Mouse (Mus musculus) stomach, embryonic 16.5 days (tissue): ENCODE measurements around the gene Agpat4. TPM values are rescaled to one million over a fixed set of nuclear protein-coding genes. Genes with fewer than 3 reads are reported as not detected.
"Not testable (repeated sequence)": the region's sequence is repeated elsewhere in the genome, so short reads cannot be mapped to it uniquely, and the experiment has no call there.

ENCODE experiments used
- ATAC-seq: fragments of 200-750 bp; cut with Nextera tagmentation; 2 replicates; pipeline ENCODE4 v1.8.0; 2017; ENCODE audit warnings: moderate number of reproducible peaks, moderate TSS enrichment; ENCODE audit not compliant: insufficient read depth, low FRiP score
- H3K27ac ChIP-seq: fragments of 300-500 bp; sonication (generic); 2 replicates; pipeline ENCODE4 v1.5.1; 2014; ENCODE audit warnings: low read length
- H3K27me3 ChIP-seq: fragments of 300-500 bp; sonication (generic); 2 replicates; pipeline ENCODE4 v1.6.1; 2014; ENCODE audit warnings: low read length, control low read depth, mixed read lengths; ENCODE audit not compliant: control insufficient read depth, insufficient read depth
- H3K36me3 ChIP-seq: fragments of 300-500 bp; sonication (generic); 2 replicates; pipeline ENCODE4 v1.6.1; 2014; ENCODE audit warnings: low read length; ENCODE audit not compliant: control insufficient read depth, insufficient read depth
- H3K4me1 ChIP-seq: fragments of 300-500 bp; sonication (generic); 2 replicates; pipeline ENCODE4 v1.6.1; 2014; ENCODE audit warnings: low read length, control low read depth, mixed read lengths; ENCODE audit not compliant: control insufficient read depth, insufficient read depth
- H3K4me2 ChIP-seq: fragments of 300-500 bp; sonication (generic); 2 replicates; pipeline ENCODE4 v1.6.1; 2014; ENCODE audit warnings: low read depth, low read length, mixed read lengths
- H3K4me3 ChIP-seq: fragments of 300-500 bp; sonication (generic); replicated peaks from 2 replicates; pipeline ENCODE4 v1.5.1; 2014; ENCODE audit warnings: mild to moderate bottlenecking, low read length
- H3K9ac ChIP-seq: fragments of 300-500 bp; sonication (generic); 2 replicates; pipeline ENCODE4 v1.6.1; 2014; ENCODE audit warnings: low read length
- H3K9me3 ChIP-seq: fragments of 300-500 bp; sonication (generic); replicated peaks from 2 replicates; pipeline ENCODE4 v1.6.1; 2016; ENCODE audit warnings: low read length, control low read depth; ENCODE audit not compliant: control insufficient read depth
- WGBS: fragments of 180-500 bp; shearing (Covaris S2); extraction: QIAGEN DNeasy Blood & Tissue Kit; methylation state at CpG from one replicate; pipeline ENCODE4 v1.1.7; 2014; 5-methylcytosine and 5-hydroxymethylcytosine counted together
- polyA plus RNA-seq: library from polyadenylated mRNA; unstranded; fragments of >200 nt; fragmentation: Nextera tagmentation; extraction: Ambion mirVana; gene quantifications from 2 replicates; pipeline ENCODE4 v1.2.1, GENCODE M21; 2015

Agpat4 gene
- polyA plus RNA-seq, 1 experiment from 2014 or later, result 34.5 TPM

DNA sequence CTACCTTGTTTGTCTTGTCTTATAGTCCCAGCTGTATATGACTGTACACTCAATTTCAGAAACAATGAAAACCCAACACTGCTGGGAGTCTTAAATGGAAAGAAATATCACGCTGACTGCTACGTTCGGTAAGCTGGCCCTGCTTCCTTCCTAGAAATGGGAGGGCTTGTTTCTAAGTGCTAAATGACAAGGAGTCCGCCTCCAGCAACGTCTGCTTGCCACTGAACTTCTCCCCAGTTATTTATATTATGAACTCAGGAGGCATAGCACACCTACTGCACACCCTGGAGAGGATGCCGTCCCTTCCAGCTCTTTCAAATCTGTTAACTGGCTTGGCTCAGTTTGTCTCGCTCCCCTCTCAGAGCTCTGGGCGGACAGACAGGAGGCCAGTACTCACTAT lies 94.9 kb downstream of the Agpat4 start:
- 81% methylated on average over 8 of the region's 8 CpGs for WGBS
- no peaks in the 10 kb centered on the region for H3K9me3 ChIP-seq
- no peak overlapping the region for H3K27ac ChIP-seq
- peaks cover 9% of the 10 kb centered on the region; the same call in 1 of the 2 replicates for H3K36me3 ChIP-seq
- no peak overlapping the region for H3K4me2 ChIP-seq
- no peaks in the 10 kb centered on the region for H3K27me3 ChIP-seq
- ATAC-seq, result no peak
- H3K4me3 ChIP-seq, result no peak overlapping the region
- H3K4me1 ChIP-seq, result peaks cover 3% of the 10 kb centered on the region; the same call in 1 of the 2 replicates
- H3K9ac ChIP-seq, result no peak overlapping the region

DNA sequence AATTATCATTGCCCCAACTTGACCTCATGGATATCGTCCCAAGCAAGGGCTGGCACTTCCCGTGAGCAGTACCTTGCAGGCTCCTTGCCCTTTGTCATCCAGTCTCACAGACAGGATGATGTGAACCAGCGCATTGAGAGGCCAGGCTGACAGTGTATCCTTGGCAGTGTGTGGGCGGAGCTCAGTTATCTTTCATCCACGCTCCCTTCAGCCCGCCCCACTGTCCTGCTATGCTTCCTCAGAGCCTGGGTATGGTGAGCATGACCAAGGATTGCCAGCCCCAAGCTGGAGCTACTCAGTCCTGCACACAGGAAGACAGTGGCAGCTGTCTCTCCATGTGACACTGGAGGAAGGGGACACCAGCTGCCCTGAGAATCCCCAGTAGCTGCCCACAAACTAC lies 97.7 kb downstream of the Agpat4 start:
- Histone ChIP-seq H3K4me3 (no peak overlapping the region), H3K4me2 (no peak overlapping the region), H3K9ac (no peak overlapping the region), H3K36me3 (peaks cover 17% of the 10 kb centered on the region; the same call in 1 of the 2 replicates), H3K4me1 (no peaks in the 10 kb centered on the region), H3K9me3 (no peaks in the 10 kb centered on the region), H3K27ac (no peak overlapping the region), H3K27me3 (no peaks in the 10 kb centered on the region)
- ATAC-seq, result no peak
- 70% methylated on average over 6 of the region's 6 CpGs for WGBS

GRCm38 (mm10) chr17:12221926-12222325 lies 103.4 kb downstream of the Agpat4 start:
- H3K27me3 ChIP-seq, result no peaks in the 10 kb centered on the region
- H3K4me3 ChIP-seq, result no peak overlapping the region
- no peak overlapping the region for H3K9ac ChIP-seq
- no peaks in the 10 kb centered on the region for H3K9me3 ChIP-seq
- H3K4me2 ChIP-seq, result no peak overlapping the region
- H3K4me1 ChIP-seq, result no peaks in the 10 kb centered on the region
- WGBS, result 54% methylated on average over 6 of the region's 6 CpGs
- peaks cover 7% of the 10 kb centered on the region; the same call in 1 of the 2 replicates for H3K36me3 ChIP-seq
- no peak for ATAC-seq
- no peak overlapping the region for H3K27ac ChIP-seq

- H3K9me3 ChIP-seq, result no peaks in the 10 kb centered on the region
- no peak overlapping the region for H3K9ac ChIP-seq
- WGBS, result 62% methylated on average over 5 of the region's 5 CpGs
- H3K4me2 ChIP-seq, result no peak overlapping the region
- no peak for ATAC-seq
- no peak overlapping the region for H3K4me3 ChIP-seq
- H3K27me3 ChIP-seq, result no peaks in the 10 kb centered on the region
- H3K4me1 ChIP-seq, result no peaks in the 10 kb centered on the region
- H3K27ac ChIP-seq, result no peak overlapping the region
- H3K36me3 ChIP-seq, result peaks cover 7% of the 10 kb centered on the region; the same call in 1 of the 2 replicates
These were observed 105.2 kb downstream of the Agpat4 start for GRCm38 (mm10) chr17:12223682-12224081.

DNA sequence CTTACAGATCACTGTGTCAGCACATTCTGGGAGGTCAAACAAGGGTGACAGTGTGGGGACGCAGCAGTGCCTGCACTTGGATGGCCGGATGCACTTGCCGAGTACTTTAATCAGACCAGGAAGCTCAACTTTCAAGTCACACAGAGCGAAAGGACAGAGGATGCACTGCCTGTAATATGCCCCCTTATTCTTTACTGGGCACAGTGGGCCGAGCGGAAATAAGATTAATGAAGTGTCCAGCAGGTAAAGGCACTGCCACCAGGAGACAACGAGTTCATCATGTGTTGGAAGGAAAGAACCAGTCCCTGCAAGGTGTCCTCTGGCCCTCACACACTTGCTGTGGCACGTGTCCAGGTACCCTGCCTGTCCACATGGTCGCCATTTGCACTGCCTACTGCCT lies 105.6 kb downstream of the Agpat4 start:
- Histone ChIP-seq H3K4me3 (no peak overlapping the region), H3K27me3 (no peaks in the 10 kb centered on the region), H3K4me1 (no peaks in the 10 kb centered on the region), H3K36me3 (peaks cover 9% of the 10 kb centered on the region; the same call in 1 of the 2 replicates), H3K27ac (no peak overlapping the region), H3K9me3 (no peaks in the 10 kb centered on the region), H3K9ac (no peak overlapping the region), H3K4me2 (no peak overlapping the region)
- no peak for ATAC-seq
- WGBS, result 78% methylated on average over 9 of the region's 9 CpGs

DNA sequence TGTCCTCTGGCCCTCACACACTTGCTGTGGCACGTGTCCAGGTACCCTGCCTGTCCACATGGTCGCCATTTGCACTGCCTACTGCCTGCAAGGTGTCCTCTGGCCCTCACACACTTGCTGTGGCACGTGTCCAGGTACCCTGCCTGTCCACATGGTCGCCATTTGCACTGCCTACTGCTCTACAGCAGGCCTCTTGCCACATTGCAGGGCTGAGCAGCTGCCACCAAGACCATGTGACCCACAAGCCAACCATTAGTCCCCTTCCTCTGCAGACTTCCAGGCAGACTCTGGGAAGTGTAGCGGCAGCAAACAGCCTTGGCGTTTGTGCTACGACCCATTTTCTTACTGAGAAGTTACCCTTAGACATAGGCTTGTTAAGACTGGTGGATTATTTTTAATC lies 106.0 kb downstream of the Agpat4 start:
- H3K4me1 ChIP-seq, H3K27me3 ChIP-seq, H3K36me3 ChIP-seq, H3K9ac ChIP-seq, H3K4me2 ChIP-seq, H3K27ac ChIP-seq, H3K9me3 ChIP-seq, H3K4me3 ChIP-seq, ATAC-seq: not testable (repeated sequence)
- WGBS, result 83% methylated on average over 5 of the region's 7 CpGs

GRCm38 (mm10) chr17:12225227-12225626 lies 106.7 kb downstream of the Agpat4 start:
- Histone ChIP-seq H3K27me3 (no peaks in the 10 kb centered on the region), H3K4me3 (no peak overlapping the region), H3K4me1 (no peaks in the 10 kb centered on the region), H3K9me3 (no peaks in the 10 kb centered on the region), H3K9ac (no peak overlapping the region), H3K27ac (no peak overlapping the region), H3K4me2 (no peak overlapping the region), H3K36me3 (peaks cover 4% of the 10 kb centered on the region; the same call in 1 of the 2 replicates)
- 63% methylated on average over 1 of the region's 1 CpGs for WGBS
- ATAC-seq, result no peak

DNA sequence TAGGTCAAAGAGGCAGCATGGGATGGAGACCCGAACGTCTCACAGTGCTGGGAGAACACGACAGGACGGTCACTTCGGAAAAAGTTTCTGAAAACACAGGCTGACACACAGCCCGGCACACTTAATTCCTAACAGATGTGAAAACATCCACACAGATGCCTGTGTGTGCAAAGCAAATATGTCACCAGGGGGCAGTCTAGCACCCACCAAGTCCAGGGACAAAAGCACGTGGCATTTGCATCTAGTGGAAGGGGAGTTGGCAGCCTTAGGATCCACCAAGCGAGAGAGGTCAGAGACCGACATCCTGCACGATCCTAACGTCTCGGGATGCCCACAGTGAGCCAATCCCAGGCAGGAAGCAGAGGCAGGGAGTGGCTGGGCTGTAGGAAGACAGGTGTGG lies 108.0 kb downstream of the Agpat4 start:
- Histone ChIP-seq H3K4me2 (no peak overlapping the region), H3K4me1 (no peaks in the 10 kb centered on the region), H3K36me3 (peaks cover 4% of the 10 kb centered on the region; the same call in 1 of the 2 replicates), H3K4me3 (no peak overlapping the region), H3K9me3 (no peaks in the 10 kb centered on the region), H3K27ac (no peak overlapping the region), H3K9ac (no peak overlapping the region), H3K27me3 (no peaks in the 10 kb centered on the region)
- 58% methylated on average over 12 of the region's 12 CpGs for WGBS
- ATAC-seq, result no peak

GRCm38 (mm10) chr17:12228001-12228400 lies 109.5 kb downstream of the Agpat4 start:
- Histone ChIP-seq H3K4me2 (no peak overlapping the region), H3K36me3 (peaks cover 4% of the 10 kb centered on the region; the same call in 1 of the 2 replicates), H3K9me3 (no peaks in the 10 kb centered on the region), H3K27me3 (no peaks in the 10 kb centered on the region), H3K4me3 (no peak overlapping the region), H3K4me1 (no peaks in the 10 kb centered on the region), H3K9ac (no peak overlapping the region), H3K27ac (no peak overlapping the region)
- WGBS, result 82% methylated on average over 10 of the region's 10 CpGs
- ATAC-seq, result no peak

DNA sequence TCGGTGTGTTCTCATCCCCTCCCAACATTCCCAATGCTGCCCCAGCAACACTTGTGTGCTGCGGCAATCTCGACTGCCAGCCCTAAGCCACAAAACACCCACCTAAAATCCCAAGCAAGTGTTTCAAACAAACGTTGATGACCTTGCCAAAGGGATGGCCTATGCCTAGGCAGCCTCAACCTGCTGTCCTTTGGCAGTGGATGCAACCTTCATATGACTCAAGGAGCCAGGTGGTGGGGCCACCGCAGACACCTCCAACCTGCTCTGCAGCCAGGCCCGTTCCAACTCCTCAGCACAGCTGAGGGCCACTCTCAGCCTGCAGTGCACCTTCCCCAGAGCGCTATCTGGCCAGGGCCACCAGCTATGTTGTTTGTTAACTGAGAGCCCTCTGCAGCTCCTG lies 110.0 kb downstream of the Agpat4 start:
- Histone ChIP-seq H3K36me3 (peaks cover 4% of the 10 kb centered on the region; the same call in 1 of the 2 replicates), H3K4me1 (no peaks in the 10 kb centered on the region), H3K4me2 (no peak overlapping the region), H3K9me3 (no peaks in the 10 kb centered on the region), H3K27ac (no peak overlapping the region), H3K9ac (no peak overlapping the region), H3K4me3 (no peak overlapping the region), H3K27me3 (no peaks in the 10 kb centered on the region)
- no peak for ATAC-seq
- 91% methylated on average over 7 of the region's 7 CpGs for WGBS
